Mouse (Mus musculus): ENCODE data around the gene Hdhd5.

DNA sequence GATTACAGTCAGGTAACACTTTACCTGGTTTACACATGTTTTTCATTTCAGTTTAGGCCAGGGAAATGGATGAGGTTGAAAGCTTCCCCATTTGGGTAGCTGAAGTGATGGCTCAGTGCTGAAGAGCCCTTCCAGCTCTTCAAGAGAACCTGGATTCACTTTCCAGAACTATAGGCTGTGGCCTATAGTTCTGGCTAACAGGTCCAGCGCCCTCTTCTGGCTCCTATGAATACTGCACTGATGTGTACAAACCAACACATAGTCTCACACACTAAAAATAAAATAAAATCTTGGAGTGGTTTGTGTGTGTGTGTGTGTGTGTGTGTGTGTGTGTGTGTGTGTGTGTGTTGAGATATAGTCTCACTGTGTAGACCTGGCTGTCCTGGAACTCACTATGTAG lies 10.9 kb upstream of the Hdhd5 start:
- TF ChIP-seq MEF2A (IDR thresholded peaks at IDR 0.05; ENCODE audit: borderline replicate concordance, low read depth, low read length) (no peak), POLR2AphosphoS2 (IDR thresholded peaks at IDR 0.05; ENCODE audit: low read depth, low read length) (no peak), CTCF (conservative IDR thresholded peaks at IDR 0.05 in 1 of 2, IDR thresholded peaks at IDR 0.05 in 1 of 2; ENCODE audit: low read depth in 2 of 2, low read length in 2 of 2) (peak in 1 of 2 experiments; percentile 14; a peak in 1 of 4 replicates), KAT2A (IDR thresholded peaks at IDR 0.05; ENCODE audit: insufficient replicate concordance, low read length) (no peak), E2F4 (IDR thresholded peaks at IDR 0.05; ENCODE audit: insufficient replicate concordance, low read depth, low read length) (no peak), USF1 (IDR thresholded peaks at IDR 0.05; ENCODE audit: low read depth, low read length) (no peak), EP300 (IDR thresholded peaks at IDR 0.05; ENCODE audit: low read length) (no peak), GABPA (IDR thresholded peaks at IDR 0.05; ENCODE audit: insufficient replicate concordance, low read depth, low read length) (no peak)

Data from CH12.LX (cell line).